Mouse (Mus musculus): ENCODE results near the gene Gm10447. TPM values are rescaled to one million over a fixed set of nuclear protein-coding genes. Genes with fewer than 3 reads are reported as not detected.

Gene Gm10447
- total RNA-seq, 2 experiments from 2014 or later, result not detected

- peak; percentile 66 for ATAC-seq (replicated peaks; ENCODE audit: low FRiP score, poor library complexity, severe bottlenecking)
These were observed 22.9 kb upstream of the Gm10447 start, which contains the start of the genes Gm9945 and Sowaha for GRCm38 (mm10) chr11:53479783-53480301. Gene Gm9945 (plus strand): TSS chr11:53480166. Gene Sowaha (minus strand): TSS chr11:53480274.

GRCm38 (mm10) chr11:53479171-53479782 lies 22.4 kb upstream of the Gm10447 start:
- no peak for ATAC-seq (replicated peaks; ENCODE audit: low FRiP score, poor library complexity, severe bottlenecking)

- ATAC-seq (replicated peaks; ENCODE audit: low FRiP score, poor library complexity, severe bottlenecking), result peak; percentile 4; the same call in 1 of the 2 replicates
These were observed 21.7 kb upstream of the Gm10447 start for GRCm38 (mm10) chr11:53478383-53479170.

GRCm38 (mm10) chr11:53477833-53478232 lies 20.9 kb upstream of the Gm10447 start:
- ATAC-seq (replicated peaks; ENCODE audit: low FRiP score, poor library complexity, severe bottlenecking), result no peak

- no peak for ATAC-seq (replicated peaks; ENCODE audit: low FRiP score, poor library complexity, severe bottlenecking)
These were observed 18.7 kb upstream of the Gm10447 start for GRCm38 (mm10) chr11:53475620-53476019.

GRCm38 (mm10) chr11:53472709-53473108 lies 15.8 kb upstream of the Gm10447 start:
- ATAC-seq (replicated peaks; ENCODE audit: low FRiP score, poor library complexity, severe bottlenecking), result no peak

- ATAC-seq (replicated peaks; ENCODE audit: low FRiP score, poor library complexity, severe bottlenecking), result peak; percentile 88
These were observed 13.2 kb upstream of the Gm10447 start, which contains the start of gene Gm9837 for GRCm38 (mm10) chr11:53469968-53470695. Gene Gm9837 (minus strand): TSS chr11:53470479.

- no peak for ATAC-seq (replicated peaks; ENCODE audit: low FRiP score, poor library complexity, severe bottlenecking)
These were observed 12.5 kb upstream of the Gm10447 start for GRCm38 (mm10) chr11:53469294-53469967.

- no peak for ATAC-seq (replicated peaks; ENCODE audit: low FRiP score, poor library complexity, severe bottlenecking)
These were observed 9.5 kb upstream of the Gm10447 start for GRCm38 (mm10) chr11:53466231-53466971.

- no peak for ATAC-seq (replicated peaks; ENCODE audit: low FRiP score, poor library complexity, severe bottlenecking)
These were observed 6.9 kb upstream of the Gm10447 start for GRCm38 (mm10) chr11:53463551-53464424.

GRCm38 (mm10) chr11:53461727-53462126 lies 4.8 kb upstream of the Gm10447 start:
- no peak for ATAC-seq (replicated peaks; ENCODE audit: low FRiP score, poor library complexity, severe bottlenecking)

GRCm38 (mm10) chr11:53460192-53460591 lies 3.3 kb upstream of the Gm10447 start:
- ATAC-seq (replicated peaks; ENCODE audit: low FRiP score, poor library complexity, severe bottlenecking), result no peak

- ATAC-seq (replicated peaks; ENCODE audit: low FRiP score, poor library complexity, severe bottlenecking), result no peak
These were observed 2.1 kb upstream of the Gm10447 start for GRCm38 (mm10) chr11:53458996-53459395.

GRCm38 (mm10) chr11:53457372-53457954 lies 553 bp upstream of the Gm10447 start:
- ATAC-seq (replicated peaks; ENCODE audit: low FRiP score, poor library complexity, severe bottlenecking), result no peak; the same call in 1 of the 2 replicates

GRCm38 (mm10) chr11:53453031-53453430 lies 3.9 kb downstream of the Gm10447 start:
- ATAC-seq (replicated peaks; ENCODE audit: low FRiP score, poor library complexity, severe bottlenecking), result no peak

GRCm38 (mm10) chr11:53452396-53452795 lies 4.5 kb downstream of the Gm10447 start:
- no peak for ATAC-seq (replicated peaks; ENCODE audit: low FRiP score, poor library complexity, severe bottlenecking)

- ATAC-seq (replicated peaks; ENCODE audit: low FRiP score, poor library complexity, severe bottlenecking), result no peak
These were observed 5.5 kb downstream of the Gm10447 start for GRCm38 (mm10) chr11:53451361-53451760.
